Mouse (Mus musculus): ENCODE measurements at regions not wholly inside any gene's neighbourhood (a gene's known extent, or its start where the extent isn't known, plus 50 kb on each side); places are given as distances from the start of the nearest gene placed in this dataset.
"Not testable (repeated sequence)": the region's sequence is repeated elsewhere in the genome, so short reads cannot be mapped to it uniquely, and the experiment has no call there.

DNA sequence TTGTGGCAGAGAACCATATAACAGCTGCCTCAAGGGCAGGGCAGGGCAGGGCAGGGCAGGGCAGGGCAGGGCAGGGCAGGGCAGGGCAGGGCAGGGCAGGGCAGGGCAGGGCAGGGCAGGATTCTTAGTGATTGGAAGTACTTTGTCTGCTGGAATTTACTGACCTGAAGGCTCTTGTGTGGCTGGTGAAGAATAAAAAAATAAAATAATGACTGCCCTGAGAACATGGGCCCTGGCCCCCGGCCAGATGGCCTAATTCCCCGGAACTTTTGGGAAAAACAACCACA, 169.3 kb downstream of the Qk start:
- DNase-seq (ENCODE audit: extremely low read depth, low read depth, low spot score) = not testable (repeated sequence)

DNA sequence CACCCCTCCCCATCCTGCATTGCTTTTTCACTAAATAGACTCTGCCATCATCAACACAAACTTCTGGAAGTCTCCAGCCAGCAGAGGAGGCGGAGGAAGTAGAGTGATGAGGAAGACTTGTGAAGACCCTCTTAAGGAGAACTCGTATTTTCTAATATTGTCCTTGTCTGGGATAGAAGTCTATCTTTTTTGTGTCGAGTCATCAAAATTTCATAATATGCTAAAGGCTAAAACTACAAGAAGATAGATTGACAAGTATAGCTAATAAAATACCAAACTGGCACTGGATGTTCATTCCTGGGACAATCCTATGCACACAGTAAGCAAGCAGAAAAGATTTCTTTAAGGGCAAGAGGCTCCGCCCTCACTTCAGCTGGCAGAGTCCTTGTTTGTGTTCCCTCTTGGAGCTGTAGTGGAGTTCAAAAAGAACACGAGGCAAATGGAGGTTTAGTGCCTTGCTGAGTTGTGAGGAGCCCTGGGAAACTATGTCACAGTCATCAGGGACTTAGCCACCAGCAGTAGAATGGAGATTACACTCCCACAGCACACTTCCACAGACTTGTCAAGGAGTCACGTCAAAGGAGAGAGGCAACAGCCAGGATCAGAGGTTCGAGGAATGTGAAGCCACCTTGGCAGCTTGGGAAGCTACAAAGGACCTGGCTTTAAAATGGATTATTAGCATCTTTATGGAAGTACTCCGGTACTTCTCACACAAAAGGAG, 169.8 kb downstream of the Qk start:
- DNase-seq (ENCODE audit: extremely low read depth, low read depth, low spot score) = no peak

DNA sequence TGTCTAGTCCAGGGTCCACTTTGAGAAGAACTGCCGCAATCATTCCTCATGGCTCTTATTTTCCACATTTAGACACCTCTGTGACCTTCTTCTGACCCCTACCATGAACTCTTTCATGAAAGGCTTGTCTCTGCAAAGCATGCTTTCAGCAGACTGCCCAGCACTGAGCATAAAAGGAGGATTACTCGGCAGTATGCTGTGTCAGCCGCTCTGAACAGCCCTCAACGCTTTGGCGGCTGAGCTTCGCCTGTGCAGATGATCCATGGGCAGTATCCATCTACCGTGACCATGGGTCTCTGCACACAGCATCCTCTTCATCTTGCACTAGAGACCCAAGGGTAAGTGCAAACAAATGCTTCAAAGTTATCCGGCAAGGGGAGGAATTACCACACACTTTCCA, 172.5 kb downstream of the Qk start:
- DNase-seq (ENCODE audit: extremely low read depth, low read depth, low spot score) = no peak

DNA sequence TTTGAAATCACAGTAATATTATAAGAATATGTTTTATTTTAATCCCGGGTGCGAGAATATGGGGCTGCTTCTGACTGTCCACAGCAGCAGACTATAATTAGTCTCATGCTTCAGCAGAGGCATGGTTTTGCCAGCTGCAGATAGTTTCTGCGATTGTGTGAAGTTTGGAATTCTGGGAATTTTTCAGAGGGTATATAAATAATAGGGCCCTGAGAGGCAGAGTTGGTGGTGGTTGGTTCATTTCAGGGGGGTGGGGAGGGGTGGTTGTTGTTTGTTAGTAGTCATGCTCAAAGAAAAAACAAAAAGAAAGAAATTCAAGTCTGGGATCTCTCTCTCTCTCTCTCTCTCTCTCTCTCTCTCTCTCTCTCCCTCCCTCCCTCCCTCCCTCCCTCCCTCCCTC, 173.1 kb downstream of the Qk start:
- DNase-seq (ENCODE audit: extremely low read depth, low read depth, low spot score) = no peak

DNA sequence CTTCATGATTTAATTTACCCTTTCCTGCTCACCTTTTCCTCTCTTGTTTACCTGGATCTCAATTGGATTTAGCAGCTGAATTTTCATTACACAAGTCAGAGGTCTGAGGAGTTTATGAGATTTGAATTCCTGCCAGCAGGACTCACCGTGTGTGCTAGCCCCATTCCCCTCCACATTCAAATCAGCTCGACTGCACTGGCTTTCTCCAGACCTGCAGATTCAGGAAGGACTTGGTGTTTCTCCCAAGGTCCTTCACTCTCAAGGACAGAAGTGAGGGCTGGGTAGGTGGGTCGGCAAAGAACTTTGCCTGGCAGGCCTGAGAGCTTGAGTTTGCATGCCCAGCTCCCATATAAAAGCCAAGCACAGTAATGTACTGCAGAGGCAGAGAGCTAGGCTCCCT, 180.8 kb downstream of the Qk start:
- no peak for DNase-seq (ENCODE audit: extremely low read depth, low read depth, low spot score)

DNA sequence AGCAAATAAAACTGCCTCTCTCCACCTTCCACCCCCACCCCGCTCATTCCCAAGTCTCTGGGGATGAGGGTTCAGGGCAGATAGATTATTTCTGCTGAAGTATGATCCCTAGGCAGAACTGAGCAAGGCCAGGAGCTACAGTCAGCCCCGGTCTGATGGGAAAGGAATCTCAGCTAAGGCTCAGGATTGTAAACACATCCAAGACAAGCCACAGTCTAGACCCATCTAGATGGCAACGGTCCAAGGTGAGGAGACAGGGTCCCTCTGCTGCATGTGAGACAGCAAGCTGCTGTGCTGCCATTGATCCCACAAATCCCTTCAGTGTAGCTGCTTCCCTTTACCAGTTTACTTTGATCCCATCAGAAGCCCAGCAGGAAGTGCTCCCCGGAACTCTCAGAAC, 181.3 kb downstream of the Qk start:
- no peak for DNase-seq (ENCODE audit: extremely low read depth, low read depth, low spot score)

DNA sequence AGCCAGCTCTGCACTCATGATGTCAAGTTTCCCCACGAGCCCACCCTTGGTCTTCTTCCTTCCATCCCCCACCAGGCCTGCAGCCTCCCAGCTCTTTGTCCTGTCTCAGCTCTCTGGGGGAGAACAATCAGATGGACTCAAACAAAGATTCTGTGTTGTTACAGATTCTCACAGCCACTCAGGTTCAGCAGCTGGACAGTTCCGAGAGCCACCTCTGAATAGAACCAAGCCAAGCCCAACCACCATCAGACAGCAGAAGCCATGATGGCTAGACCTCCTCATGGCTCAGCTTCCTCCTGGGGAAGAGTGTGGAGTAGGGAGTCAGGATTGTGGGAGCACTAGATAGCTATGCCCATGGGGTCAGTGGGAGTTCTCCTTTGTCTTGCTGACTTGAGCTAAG, 184.5 kb downstream of the Qk start:
- DNase-seq (ENCODE audit: extremely low read depth, low read depth, low spot score) = no peak

DNA sequence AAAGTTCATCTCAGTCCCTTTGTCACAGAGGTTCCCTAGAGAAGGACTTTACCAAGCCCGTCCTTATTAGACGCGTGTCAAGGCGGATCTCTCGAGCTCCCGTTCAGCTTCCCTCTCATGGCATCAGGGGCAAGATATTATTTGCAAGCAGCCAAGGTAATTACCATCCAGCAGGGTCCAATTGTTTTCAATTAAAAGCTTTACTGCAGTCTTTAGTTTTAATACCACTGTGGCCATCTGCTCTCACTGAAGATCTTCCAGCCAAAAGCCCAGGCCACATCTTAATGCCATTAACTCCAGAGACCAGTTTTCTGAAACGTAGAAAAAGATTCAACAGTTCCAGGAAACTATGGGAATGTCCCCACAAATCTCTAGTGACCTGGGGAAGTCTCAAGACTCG, 191.1 kb downstream of the Qk start:
- DNase-seq (ENCODE audit: extremely low read depth, low read depth, low spot score) = no peak

DNA sequence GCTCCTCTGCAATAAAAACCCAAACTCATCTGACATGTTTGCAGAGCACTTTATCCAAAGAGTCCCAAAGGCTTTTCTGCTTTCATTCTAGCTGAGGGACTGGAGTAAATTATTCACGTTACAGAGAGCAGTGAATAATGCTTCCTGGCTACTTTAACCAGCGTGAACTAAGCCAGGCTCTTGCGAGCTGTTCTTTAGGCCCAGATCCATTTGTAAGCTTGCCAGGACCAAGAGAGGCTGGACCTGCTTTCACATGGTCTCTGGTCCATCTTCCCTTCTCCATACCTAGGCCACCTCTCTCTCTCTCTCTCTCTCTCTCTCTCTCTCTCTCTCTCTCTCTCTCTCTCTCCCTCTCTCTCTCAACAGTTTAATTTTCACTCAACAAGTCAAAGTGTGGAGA, 197.2 kb downstream of the Qk start:
- DNase-seq (ENCODE audit: extremely low read depth, low read depth, low spot score) = no peak

DNA sequence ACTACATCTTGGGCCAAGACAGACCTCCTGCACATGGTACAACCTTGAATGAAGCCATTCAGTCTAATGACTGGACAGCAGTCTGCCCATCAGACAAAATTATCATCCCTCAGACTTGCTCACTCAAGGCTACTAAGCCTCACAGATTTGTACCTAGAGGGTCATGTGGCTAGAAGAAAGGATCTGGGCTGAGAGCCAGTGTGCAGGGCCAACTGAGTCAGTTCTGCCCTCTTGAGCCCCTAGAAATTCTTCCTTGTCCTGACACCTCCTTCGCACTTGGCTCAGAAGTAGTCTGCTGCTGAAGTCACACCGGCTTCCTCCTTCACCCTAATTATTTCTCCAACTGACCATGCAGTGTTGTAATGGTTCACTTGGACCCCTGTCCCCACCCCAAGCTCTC, 207.5 kb downstream of the Qk start:
- no peak for DNase-seq (ENCODE audit: extremely low read depth, low read depth, low spot score)

DNA sequence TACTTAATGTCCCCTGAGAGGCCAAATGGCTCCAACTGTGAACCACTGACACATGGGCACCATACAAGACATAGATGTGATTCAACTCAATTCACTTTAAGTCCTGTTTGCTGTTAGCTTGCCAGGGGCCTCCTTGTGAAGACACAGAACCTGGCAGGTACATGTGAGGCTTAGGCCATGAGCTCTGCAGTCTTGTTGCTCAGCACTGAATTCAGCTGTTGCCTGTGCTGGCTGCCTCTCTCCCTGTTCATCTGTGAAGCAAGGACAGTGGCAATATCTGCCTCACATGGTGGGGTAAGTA, 209.3 kb downstream of the Qk start:
- no peak for DNase-seq (ENCODE audit: extremely low read depth, low read depth, low spot score)

DNA sequence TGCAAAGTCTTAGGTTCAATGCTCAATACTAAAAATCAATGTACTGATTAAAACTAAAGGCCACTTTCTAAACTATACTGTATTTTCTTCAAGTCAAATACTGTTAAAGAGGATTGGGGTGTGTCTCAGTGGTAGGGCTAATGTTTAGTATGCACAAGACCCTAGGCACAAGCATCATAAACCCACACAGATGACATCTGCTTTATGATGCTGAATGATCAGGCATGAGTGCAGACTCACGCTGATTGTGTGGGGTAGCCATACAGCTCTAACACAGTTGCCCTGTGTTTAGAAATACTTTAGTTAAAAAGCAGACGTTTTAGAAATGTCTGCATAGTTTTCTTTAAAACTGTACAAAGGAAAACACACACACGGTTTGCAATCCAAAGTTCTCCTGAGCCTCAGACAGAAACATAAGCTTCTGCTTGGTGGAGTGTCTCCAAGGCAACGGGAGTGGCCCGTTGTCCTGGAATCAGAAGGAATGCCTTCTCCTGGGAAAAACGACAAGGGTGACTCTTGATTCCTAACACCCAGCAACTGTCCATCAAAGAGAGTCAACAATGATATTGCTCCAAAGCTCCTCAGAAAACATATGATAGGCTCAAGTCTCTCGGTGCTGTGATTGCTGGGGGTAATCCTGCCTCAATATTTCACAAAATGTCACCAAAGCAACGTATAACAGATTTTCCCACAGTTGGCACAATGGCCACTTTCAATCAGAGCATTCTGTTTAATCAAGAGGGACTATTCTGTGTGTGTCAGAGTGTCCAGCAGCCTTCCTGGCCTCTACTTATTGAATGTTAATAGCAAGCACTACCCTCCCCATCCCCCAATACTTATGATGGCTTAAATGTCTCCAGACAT, 209.9 kb downstream of the Qk start:
- no peak for DNase-seq (ENCODE audit: extremely low read depth, low read depth, low spot score)

DNA sequence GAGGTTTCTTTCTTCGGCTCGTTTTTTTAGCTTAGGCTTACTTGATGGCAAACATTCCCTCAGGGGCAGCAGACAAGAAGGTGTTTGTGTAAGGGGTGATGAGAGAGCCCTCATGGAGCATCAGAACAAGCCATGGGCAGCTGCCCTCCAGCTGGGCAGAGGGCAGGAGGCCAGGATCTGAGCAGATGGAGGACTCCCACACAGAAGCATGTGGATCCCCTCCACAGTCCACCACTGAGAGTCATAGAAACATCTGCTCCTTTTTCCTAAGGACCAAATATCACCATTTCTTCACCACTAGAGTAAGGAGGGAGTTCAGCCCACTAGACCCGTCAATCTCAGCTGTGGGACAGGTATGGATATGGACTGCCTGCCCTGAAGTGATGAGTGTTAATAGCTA, 214.4 kb downstream of the Qk start:
- DNase-seq (ENCODE audit: extremely low read depth, low read depth, low spot score) = no peak

DNA sequence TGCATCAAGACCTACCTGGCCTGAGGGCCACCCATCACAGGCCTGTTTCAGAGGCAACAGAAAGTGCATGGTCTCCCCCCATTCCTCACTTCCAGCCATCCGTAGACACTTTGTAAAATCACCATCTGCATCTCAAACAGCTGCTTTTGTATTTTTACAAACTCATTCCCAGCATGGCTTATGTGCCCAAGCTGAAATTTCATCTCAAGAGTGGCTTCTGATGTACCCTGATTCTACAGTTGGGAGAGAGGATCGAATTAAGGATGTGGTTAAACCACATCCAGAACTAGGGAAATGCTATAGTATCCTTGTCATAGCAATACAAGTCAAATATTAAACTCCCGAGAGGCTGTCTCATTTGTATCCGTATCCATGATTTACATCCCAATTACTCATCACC, 221.5 kb downstream of the Qk start:
- no peak for DNase-seq (ENCODE audit: extremely low read depth, low read depth, low spot score)

DNA sequence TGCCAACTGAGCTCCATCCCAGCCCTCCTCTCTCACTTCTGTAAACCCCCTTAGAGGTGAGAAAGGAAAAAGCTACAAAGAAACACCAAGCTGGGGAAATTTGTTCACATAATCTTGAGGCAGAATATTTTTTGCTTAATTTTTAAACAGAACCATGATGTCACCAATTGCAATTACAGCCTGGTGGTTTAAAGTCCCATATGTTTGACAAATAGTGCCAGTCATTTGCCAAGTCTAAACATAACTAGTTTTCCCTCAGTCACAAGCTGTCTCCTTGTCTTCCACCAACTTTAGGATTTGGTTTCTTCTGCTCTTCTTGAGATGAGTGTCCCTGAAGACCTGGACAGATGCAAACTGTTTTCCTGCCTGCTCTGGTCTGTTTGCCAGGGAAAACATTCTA, 222.0 kb downstream of the Qk start:
- no peak for DNase-seq (ENCODE audit: extremely low read depth, low read depth, low spot score)

DNA sequence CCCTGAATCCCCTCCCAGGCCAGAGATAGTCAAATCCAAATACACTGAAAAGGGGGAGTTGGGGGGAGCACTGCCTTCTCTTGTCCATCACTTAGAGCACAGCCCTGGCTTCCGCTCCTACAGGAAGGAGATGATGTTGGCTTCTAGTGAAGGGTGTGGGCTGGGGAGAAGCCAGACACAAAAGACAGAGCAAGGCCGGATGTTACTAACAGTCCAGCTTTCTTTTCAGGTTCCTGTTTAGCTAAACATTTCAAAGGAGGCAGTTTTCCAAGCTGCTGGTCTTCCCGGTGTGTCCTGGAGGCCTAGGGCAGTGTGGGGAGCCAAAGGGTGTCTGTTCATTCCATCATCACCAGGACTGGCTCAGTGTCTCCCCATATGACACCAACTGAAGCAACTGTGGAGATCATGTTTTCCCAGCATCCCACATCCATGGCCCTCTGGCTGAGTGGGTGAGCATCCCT, 223.8 kb downstream of the Qk start:
- DNase-seq (ENCODE audit: extremely low read depth, low read depth, low spot score) = no peak

DNA sequence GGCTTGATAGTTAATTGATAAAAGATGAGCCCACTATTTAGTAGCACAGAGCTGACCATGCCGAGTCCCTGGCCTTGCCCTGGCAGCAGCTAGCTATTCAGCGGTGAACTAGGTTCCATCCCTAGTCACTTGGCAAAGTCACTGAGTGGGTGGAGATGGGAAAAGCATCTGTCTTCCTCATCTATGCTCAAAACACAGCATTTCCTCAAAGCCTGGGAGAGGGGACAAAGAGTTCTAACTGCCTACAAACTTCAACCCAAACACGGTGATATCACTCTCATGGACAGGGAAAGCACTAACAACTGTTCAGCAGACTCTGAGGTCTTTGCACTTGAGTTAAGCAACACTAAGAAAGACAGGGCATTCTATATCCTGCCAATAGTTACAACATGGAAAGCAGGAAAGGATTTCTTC, 225.5 kb downstream of the Qk start:
- DNase-seq (ENCODE audit: extremely low read depth, low read depth, low spot score) = peak; percentile 8

DNA sequence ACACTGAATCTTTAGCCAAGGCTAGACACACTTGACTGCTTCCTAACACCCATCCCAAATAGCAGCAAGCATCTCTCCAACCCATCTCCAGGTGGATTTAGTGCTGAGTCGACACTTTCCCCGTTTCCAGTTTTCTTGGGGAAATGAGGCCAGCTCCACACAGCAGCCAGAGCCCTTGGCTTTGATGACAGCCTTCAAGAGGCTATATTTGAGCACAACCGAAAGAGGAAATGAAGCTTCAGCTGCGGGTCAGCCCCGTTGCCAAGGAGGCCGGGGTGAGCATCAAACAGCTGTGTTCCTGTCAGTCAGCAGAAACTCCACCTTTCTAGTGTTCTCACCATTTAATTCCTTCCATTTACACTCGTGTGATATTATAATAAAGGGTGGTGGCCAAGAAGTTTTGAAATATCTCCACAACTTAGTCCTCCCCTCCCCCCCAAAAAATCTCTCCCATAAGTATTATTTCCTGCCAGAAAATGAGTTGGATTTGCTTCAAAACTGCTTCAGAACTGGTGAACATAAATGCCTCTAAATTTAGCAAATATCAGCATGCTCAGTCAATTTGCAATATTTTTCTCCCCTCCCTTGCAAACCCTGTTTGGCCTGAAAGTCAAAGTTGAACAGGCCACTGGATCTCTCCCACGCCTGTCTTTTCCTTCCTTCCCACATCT, 226.1 kb downstream of the Qk start:
- DNase-seq (ENCODE audit: extremely low read depth, low read depth, low spot score) = no peak

DNA sequence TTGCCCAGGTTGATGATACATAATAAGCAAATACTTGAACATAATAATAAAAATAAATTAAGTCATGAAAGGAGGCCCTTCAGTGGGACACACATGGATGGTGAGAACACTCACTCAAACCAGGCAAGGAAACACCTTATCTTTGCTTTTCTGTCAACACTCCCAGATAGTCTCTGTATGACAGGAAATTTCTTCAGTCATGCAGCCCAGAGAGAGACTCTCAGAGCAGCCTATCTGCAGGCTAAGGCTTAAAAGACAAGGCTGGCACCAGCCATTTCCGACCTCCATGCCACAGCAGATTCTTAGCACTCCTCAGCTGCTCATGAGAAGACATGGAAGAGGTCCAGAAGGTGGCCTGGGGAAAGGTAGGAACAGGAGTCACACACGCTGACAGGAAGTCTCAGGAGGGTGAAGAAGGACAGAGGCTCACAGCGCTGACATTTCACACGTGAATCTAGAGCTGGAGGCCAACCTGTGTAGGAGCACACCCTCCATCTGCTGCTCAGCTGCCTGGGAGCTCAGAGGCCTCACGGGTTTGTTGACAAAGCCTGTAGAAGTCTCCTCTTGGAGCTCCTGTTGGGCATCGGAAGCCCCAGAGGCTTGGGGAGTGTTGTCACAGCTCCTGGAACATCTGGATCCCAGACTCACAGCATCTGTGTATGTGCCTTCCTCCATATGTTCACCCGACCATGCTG, 232.3 kb downstream of the Qk start:
- DNase-seq (ENCODE audit: extremely low read depth, low read depth, low spot score) = no peak

DNA sequence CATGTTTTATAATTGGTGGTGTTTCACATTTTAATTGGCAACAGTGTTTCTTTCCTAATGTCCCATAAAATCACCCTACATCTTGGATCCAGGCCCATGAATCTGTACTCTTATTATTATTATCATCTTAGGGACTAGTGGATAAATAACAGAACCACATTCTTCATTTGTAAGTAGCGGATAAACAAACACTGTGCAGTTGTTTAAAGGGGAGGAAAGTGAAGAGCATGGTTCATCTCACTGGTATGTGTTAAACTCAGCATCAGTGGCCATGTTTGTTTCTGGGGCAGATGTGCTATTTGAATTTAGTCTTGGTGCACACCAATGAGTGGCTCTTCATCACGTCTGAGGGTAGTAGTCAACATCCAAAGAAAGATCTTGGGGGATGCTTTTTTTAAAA, 233.1 kb downstream of the Qk start:
- no peak for DNase-seq (ENCODE audit: extremely low read depth, low read depth, low spot score)

DNA sequence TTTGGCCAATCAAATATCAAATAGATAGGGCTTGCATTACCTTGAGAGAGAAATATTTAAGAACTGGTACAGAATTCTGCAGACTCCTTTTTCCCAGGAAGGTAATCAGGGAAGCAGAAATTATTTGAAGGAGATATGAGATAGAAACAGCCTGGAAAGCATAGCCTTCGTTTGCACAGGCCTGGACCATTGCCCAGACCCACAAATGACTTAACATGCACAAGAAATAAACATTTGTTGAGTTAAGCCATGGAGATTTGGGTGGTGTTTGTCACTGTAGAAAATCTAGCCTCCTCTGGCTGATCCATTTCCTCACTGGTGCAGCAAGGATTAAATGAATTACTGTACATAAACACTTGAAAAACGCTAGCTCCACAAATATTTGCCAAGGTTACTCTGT, 233.5 kb downstream of the Qk start:
- no peak for DNase-seq (ENCODE audit: extremely low read depth, low read depth, low spot score)

DNA sequence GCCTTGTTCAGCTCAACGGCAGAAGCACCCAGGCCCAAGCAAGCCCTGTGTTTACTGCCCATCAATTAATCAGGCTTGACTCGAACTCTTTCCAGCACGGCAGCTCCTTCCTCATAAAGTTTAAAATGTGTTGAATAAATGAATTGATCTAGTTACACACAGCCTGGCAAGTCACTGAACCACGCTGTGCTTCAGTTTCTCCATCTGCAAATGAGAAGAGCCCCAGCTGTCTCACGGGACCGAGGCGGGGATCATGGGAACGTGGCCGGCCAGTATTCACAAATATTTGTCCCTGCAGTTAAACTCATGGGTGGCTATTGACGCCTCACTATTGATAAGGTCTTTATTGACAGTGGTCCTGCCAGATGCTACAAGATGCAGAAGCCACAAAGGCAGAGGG, 237.9 kb downstream of the Qk start:
- DNase-seq (ENCODE audit: extremely low read depth, low read depth, low spot score) = no peak
